Mouse (Mus musculus) embryonic fibroblast, embryonic 13.5 days (primary cell): ENCODE measurements around the gene Hacd2.

Source experiments
- CTCF ChIP-seq: IDR thresholded peaks from 2 replicates; pipeline ENCODE4 v1.5.1; 2011; ENCODE audit warnings: mild to moderate bottlenecking, control low read depth, low read length, moderate library complexity, borderline replicate concordance; ENCODE audit not compliant: insufficient read depth
- POLR2A ChIP-seq: IDR thresholded peaks from 2 replicates; pipeline ENCODE4 v1.6.1; 2011; ENCODE audit warnings: low read depth, mild to moderate bottlenecking, control low read depth, low read length, moderate library complexity

DNA sequence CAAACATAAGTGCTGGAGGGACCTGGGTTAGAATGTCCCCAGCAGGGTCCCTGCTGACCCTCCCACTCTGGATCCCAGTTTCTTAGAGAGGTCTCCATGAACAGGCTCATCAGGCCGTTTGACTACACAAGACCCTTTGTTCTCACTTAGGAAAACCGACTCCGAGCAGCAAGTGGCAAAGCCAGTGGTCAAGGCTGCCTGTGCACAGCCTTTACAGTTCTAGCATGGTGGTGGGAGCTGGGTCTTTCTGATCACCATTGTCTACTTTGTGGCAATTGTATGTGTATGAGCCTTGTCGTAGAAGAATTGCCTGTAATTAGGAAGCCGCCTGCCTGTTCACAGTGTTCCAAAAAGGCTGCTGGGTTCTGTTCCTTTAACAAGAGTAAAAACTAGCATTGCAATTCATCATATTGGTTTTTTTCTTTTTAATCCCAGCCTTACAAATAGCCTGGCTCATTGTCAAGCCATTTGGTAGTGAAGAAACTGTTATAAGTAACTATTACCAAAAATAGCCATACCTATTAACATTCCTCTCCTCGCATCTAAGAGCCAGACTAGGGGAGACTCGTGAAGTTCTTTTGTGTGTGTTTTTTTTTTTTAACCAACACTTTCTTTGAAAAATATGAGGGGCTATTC is 87.5 kb downstream of the Hacd2 start:
- TF ChIP-seq CTCF (no peak), POLR2A (no peak)
